Mouse (Mus musculus) layer of hippocampus, adult 11-12 months (tissue): ENCODE results near the gene Olfr190.
"Not testable (repeated sequence)": the region's sequence is repeated elsewhere in the genome, so short reads cannot be mapped to it uniquely, and the experiment has no call there.

Experiments
- DNase-seq: peaks from one replicate; pipeline ENCODE4 v3.0.0; 2022; ENCODE audit warnings: low spot score

Olfr190 gene

GRCm38 (mm10) chr16:59077905-59078304 is at the start of gene Olfr190:
Gene Olfr190 (minus strand): TSS chr16:59078005.
- no peak for DNase-seq

- no peak for DNase-seq
These were observed 43.2 kb upstream of the Olfr190 start, which contains the start of gene Olfr194 for GRCm38 (mm10) chr16:59120969-59121368. Gene Olfr194 (minus strand): TSS chr16:59121069.

- DNase-seq, result no peak
These were observed 34.0 kb upstream of the Olfr190 start, which contains the start of gene Olfr193 for GRCm38 (mm10) chr16:59111781-59112180. Gene Olfr193 (minus strand): TSS chr16:59111881.

GRCm38 (mm10) chr16:59108522-59108921 is 30.7 kb upstream of the Olfr190 start:
- not testable (repeated sequence) for DNase-seq

GRCm38 (mm10) chr16:59105312-59105711 is 27.5 kb upstream of the Olfr190 start:
- DNase-seq, result no peak

- DNase-seq, result not testable (repeated sequence)
These were observed 11.9 kb upstream of the Olfr190 start, which contains the start of gene Olfr191 for GRCm38 (mm10) chr16:59089722-59090121. Gene Olfr191 (minus strand): TSS chr16:59089822.

- not testable (repeated sequence) for DNase-seq
These were observed 3.3 kb upstream of the Olfr190 start for GRCm38 (mm10) chr16:59081113-59081512.

GRCm38 (mm10) chr16:59073520-59073919 is 4.3 kb downstream of the Olfr190 start:
- no peak for DNase-seq

- no peak for DNase-seq
These were observed 6.0 kb downstream of the Olfr190 start for GRCm38 (mm10) chr16:59071755-59072154.

GRCm38 (mm10) chr16:59062411-59062810 is 15.4 kb downstream of the Olfr190 start:
- not testable (repeated sequence) for DNase-seq

GRCm38 (mm10) chr16:59049286-59049685 is 28.5 kb downstream of the Olfr190 start:
- DNase-seq, result not testable (repeated sequence)

GRCm38 (mm10) chr16:59048860-59049259 is 28.9 kb downstream of the Olfr190 start:
- DNase-seq, result no peak

GRCm38 (mm10) chr16:59047579-59047978 is 30.2 kb downstream of the Olfr190 start:
- DNase-seq, result no peak

GRCm38 (mm10) chr16:59045835-59046234 is 32.0 kb downstream of the Olfr190 start:
- DNase-seq, result no peak

GRCm38 (mm10) chr16:59039710-59040109 is 38.1 kb downstream of the Olfr190 start, which contains the start of gene Olfr187:
Gene Olfr187 (minus strand): TSS chr16:59039767.
- DNase-seq, result no peak

- DNase-seq, result no peak
These were observed 47.6 kb downstream of the Olfr190 start, which contains the start of gene Olfr186 for GRCm38 (mm10) chr16:59030191-59030590. Gene Olfr186 (minus strand): TSS chr16:59030291.
